Mouse (Mus musculus) adrenal gland, postnatal 4 days (tissue): ENCODE measurements around the gene Tubg2. TPM values are rescaled to one million over a fixed set of nuclear protein-coding genes. Genes with fewer than 3 reads are reported as not detected.
"Not testable (repeated sequence)": the region's sequence is repeated elsewhere in the genome, so short reads cannot be mapped to it uniquely, and the experiment has no call there.

Experiments used
- DNase-seq, 2 experiments: peaks; one replicate each; pipeline ENCODE4 v3.0.0; 2021 to 2022; ENCODE audit warnings: low spot score in 2 of 2, mixed read lengths in 2 of 2
- long read RNA-seq, 2 experiments: library from polyadenylated mRNA; stranded (forward); transcript quantifications; one replicate each; pipeline ENCODE4 v2.0.0; 2021
- total RNA-seq, 2 experiments: library from RNA; stranded (reverse); gene quantifications; 2 replicates each; pipeline ENCODE4 v1.2.3; 2021

Tubg2 gene
- total RNA-seq = 1 to 10 TPM; 7.7 to 8.1 TPM
- long read RNA-seq, experiment 1, transcript Tubg2-201 (11 exons, 1,754 nt) = major isoform, 5 of 5 reads
- long read RNA-seq, experiment 1, partial matches to known transcripts = 0 of 5 reads
- long read RNA-seq, experiment 1, other reads (novel, unspliced or antisense) = 0 of 5 reads
- long read RNA-seq, experiment 2, transcript Tubg2-201 (11 exons, 1,754 nt) = major isoform, 6 of 10 reads
- long read RNA-seq, experiment 2, partial matches to known transcripts = 3 of 10 reads
- long read RNA-seq, experiment 2, other reads (novel, unspliced or antisense) = 1 of 10 reads

GRCm38 (mm10) chr11:101155728-101156371, at the start of gene Tubg2:
Gene Tubg2, plus strand, starts transcription at chr11:101155907.
- DNase-seq = no peak

GRCm38 (mm10) chr11:101109351-101109750, 46.4 kb upstream of the Tubg2 start:
- no peak for DNase-seq

GRCm38 (mm10) chr11:101110708-101111107, 45.0 kb upstream of the Tubg2 start:
- DNase-seq = no peak

- DNase-seq = no peak
These were observed 44.5 kb upstream of the Tubg2 start for GRCm38 (mm10) chr11:101111178-101111577.

GRCm38 (mm10) chr11:101112186-101112585, 43.5 kb upstream of the Tubg2 start:
- DNase-seq = no peak

GRCm38 (mm10) chr11:101115564-101115963, 40.1 kb upstream of the Tubg2 start:
- DNase-seq = no peak

GRCm38 (mm10) chr11:101118105-101118504, 37.6 kb upstream of the Tubg2 start:
- DNase-seq = no peak

GRCm38 (mm10) chr11:101119131-101119760, 36.5 kb upstream of the Tubg2 start:
- DNase-seq = no peak

- DNase-seq = peak; percentile 96 to 99
These were observed 35.8 kb upstream of the Tubg2 start, which contains the start of the genes Retreg3 and Tubg1 for GRCm38 (mm10) chr11:101119761-101120544. Gene Retreg3, minus strand, starts transcription at chr11:101119893. Gene Tubg1, plus strand, starts transcription at chr11:101119938.

GRCm38 (mm10) chr11:101120545-101121188, 35.0 kb upstream of the Tubg2 start:
- DNase-seq = no peak

GRCm38 (mm10) chr11:101124494-101124893, 31.2 kb upstream of the Tubg2 start:
- DNase-seq = not testable (repeated sequence)

GRCm38 (mm10) chr11:101125008-101125407, 30.7 kb upstream of the Tubg2 start:
- not testable (repeated sequence) for DNase-seq

GRCm38 (mm10) chr11:101127075-101127474, 28.6 kb upstream of the Tubg2 start:
- DNase-seq = no peak

- DNase-seq = no peak
These were observed 26.6 kb upstream of the Tubg2 start for GRCm38 (mm10) chr11:101128996-101129577.

GRCm38 (mm10) chr11:101130056-101130756, 25.5 kb upstream of the Tubg2 start:
- no peak for DNase-seq

GRCm38 (mm10) chr11:101131187-101131586, 24.5 kb upstream of the Tubg2 start:
- no peak for DNase-seq

- DNase-seq = no peak
These were observed 24.0 kb upstream of the Tubg2 start for GRCm38 (mm10) chr11:101131701-101132100.

- no peak for DNase-seq
These were observed 22.7 kb upstream of the Tubg2 start for GRCm38 (mm10) chr11:101133037-101133436.

- peak in 1 of 2 experiments; percentile 40 for DNase-seq
These were observed 21.4 kb upstream of the Tubg2 start for GRCm38 (mm10) chr11:101134217-101134865.
